Mouse (Mus musculus) forebrain, postnatal 0 days (tissue): ENCODE data around the gene Dusp8. TPM values are rescaled to one million over a fixed set of nuclear protein-coding genes. Genes with fewer than 3 reads are reported as not detected.

ENCODE experiments used
- ATAC-seq: fragments of 200-750 bp; cut with Nextera tagmentation; 2 replicates; pipeline ENCODE4 v1.8.0; 2017; ENCODE audit warnings: mild to moderate bottlenecking, moderate library complexity
- DNase-seq: peaks from one replicate; pipeline ENCODE4 v3.0.0-alpha.2; 2015
- H3K27ac ChIP-seq: fragments of 300-500 bp; sonication (generic); 2 replicates; pipeline ENCODE4 v1.5.1; 2014; ENCODE audit warnings: low read depth, mild to moderate bottlenecking, antibody characterized with exemption, low read length, moderate library complexity, mixed read lengths
- H3K27me3 ChIP-seq: fragments of 300-500 bp; sonication (generic); 2 replicates; pipeline ENCODE4 v1.6.1; 2014; ENCODE audit warnings: mild to moderate bottlenecking, low read length, mixed read lengths; ENCODE audit not compliant: insufficient read depth
- H3K36me3 ChIP-seq: fragments of 300-500 bp; sonication (generic); 2 replicates; pipeline ENCODE4 v1.6.1; 2014; ENCODE audit warnings: mild to moderate bottlenecking, moderate library complexity; ENCODE audit not compliant: insufficient read depth
- H3K4me1 ChIP-seq: fragments of 300-500 bp; sonication (generic); 2 replicates; pipeline ENCODE4 v1.6.1; 2014; ENCODE audit warnings: antibody characterized with exemption; ENCODE audit not compliant: insufficient read depth
- H3K4me2 ChIP-seq: fragments of 300-500 bp; sonication (generic); 2 replicates; pipeline ENCODE4 v1.6.1; 2014; ENCODE audit warnings: low read depth, mild to moderate bottlenecking, moderate library complexity
- H3K4me3 ChIP-seq: fragments of 300-500 bp; sonication (generic); 2 replicates; pipeline ENCODE4 v1.5.1; 2014; ENCODE audit warnings: low read depth, low read length, mixed read lengths
- H3K9ac ChIP-seq: fragments of 300-500 bp; sonication (generic); 2 replicates; pipeline ENCODE4 v1.6.1; 2014; ENCODE audit warnings: mild to moderate bottlenecking
- H3K9me3 ChIP-seq: fragments of 300-500 bp; sonication (generic); 2 replicates; pipeline ENCODE4 v1.6.1; 2016; ENCODE audit warnings: low read length
- CTCF ChIP-seq: sonication (generic); IDR thresholded peaks from 2 replicates; pipeline ENCODE4 v1.5.1; 2016; ENCODE audit warnings: antibody characterized with exemption, control low read depth, low read depth
- WGBS: fragments of 180-500 bp; shearing (Covaris S2); extraction: QIAGEN DNeasy Blood & Tissue Kit; methylation state at CpG from one replicate; pipeline ENCODE4 v1.1.7; 2014; 5-methylcytosine and 5-hydroxymethylcytosine counted together
- polyA plus RNA-seq: library from polyadenylated mRNA; unstranded; fragments of >200 nt; fragmentation: Nextera tagmentation; extraction: Ambion mirVana; gene quantifications from 2 replicates; pipeline ENCODE4 v1.2.1, GENCODE M21; 2015
- total RNA-seq: library from RNA; depleted of rRNA; stranded (reverse); fragments of >200 nt; gene quantifications from 2 replicates; pipeline ENCODE4 v1.2.3, GENCODE M21; 2014

The Dusp8 gene
- total and polyA plus RNA-seq, 2 experiments from 2014 or later, result 92.6 to 106 TPM

DNA sequence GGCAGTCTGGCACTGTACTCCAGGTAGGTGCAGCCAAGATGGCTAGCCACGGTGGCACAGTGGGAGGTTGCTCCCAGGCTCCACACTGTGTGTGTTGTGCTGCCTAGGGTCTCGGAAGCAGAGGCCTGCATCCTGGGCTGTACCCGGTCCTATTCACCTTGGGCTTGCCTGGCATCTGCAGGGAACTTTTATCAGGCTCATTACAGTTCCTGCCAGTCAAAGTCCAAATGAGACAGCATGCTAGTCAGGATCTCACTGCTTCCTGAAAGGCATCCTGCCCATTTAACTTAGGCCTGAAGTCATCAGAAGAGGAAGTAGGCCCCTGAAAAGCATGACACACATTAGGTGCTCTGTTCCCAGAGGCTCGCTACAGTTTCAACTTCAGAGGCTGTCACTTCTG, 27.2 kb downstream of the Dusp8 start:
- TF ChIP-seq CTCF, result no peak
- H3K27me3 ChIP-seq, result no peaks in the 10 kb centered on the region; the same call in 1 of the 2 replicates
- DNase-seq, result no peak
- ATAC-seq, result no peak
- no peaks in the 10 kb centered on the region for H3K4me1 ChIP-seq
- H3K36me3 ChIP-seq, result no peaks in the 10 kb centered on the region
- 63% methylated on average over 4 of the region's 4 CpGs for WGBS
- no peak overlapping the region for H3K4me3 ChIP-seq
- H3K9me3 ChIP-seq, result no peaks in the 10 kb centered on the region
- H3K27ac ChIP-seq, result no peak overlapping the region
- no peak overlapping the region for H3K4me2 ChIP-seq
- no peak overlapping the region for H3K9ac ChIP-seq

GRCm38 (mm10) chr7:142060931-142061565, 34.6 kb downstream of the Dusp8 start, which contains the start of gene Mob2:
TSS of gene Mob2 (minus strand) at chr7:142061065.
- Histone ChIP-seq H3K4me3 (peak within 1 kb of the TSS; percentile 87), H3K36me3 (peaks cover 5% of the 10 kb centered on the region; the same call in 1 of the 2 replicates), H3K27ac (peak within 1 kb of the TSS; percentile 67), H3K9ac (peak within 1 kb of the TSS; percentile 69), H3K4me2 (peak within 1 kb of the TSS; percentile 87), H3K9me3 (no peaks in the 10 kb centered on the region), H3K27me3 (no peaks in the 10 kb centered on the region; the same call in 1 of the 2 replicates), H3K4me1 (peaks cover 10% of the 10 kb centered on the region)
- DNase-seq, result peak; percentile 87
- WGBS, result under 1% methylated on average over 48 of the region's 49 CpGs
- peak; percentile 98 for ATAC-seq
- no peak for TF ChIP-seq CTCF

GRCm38 (mm10) chr7:142060185-142060930, 35.3 kb downstream of the Dusp8 start:
- H3K4me1 ChIP-seq, result peaks cover 10% of the 10 kb centered on the region
- no peak for TF ChIP-seq CTCF
- ATAC-seq, result peak; percentile 32
- no peaks in the 10 kb centered on the region for H3K9me3 ChIP-seq
- H3K4me2 ChIP-seq, result peak overlapping the region; percentile 87
- peak; percentile 2 for DNase-seq
- WGBS, result 2% methylated on average over 57 of the region's 66 CpGs
- H3K9ac ChIP-seq, result peak overlapping the region; percentile 69
- peaks cover 5% of the 10 kb centered on the region; the same call in 1 of the 2 replicates for H3K36me3 ChIP-seq
- peak overlapping the region; percentile 67 for H3K27ac ChIP-seq
- no peaks in the 10 kb centered on the region; the same call in 1 of the 2 replicates for H3K27me3 ChIP-seq
- peak overlapping the region; percentile 87 for H3K4me3 ChIP-seq

DNA sequence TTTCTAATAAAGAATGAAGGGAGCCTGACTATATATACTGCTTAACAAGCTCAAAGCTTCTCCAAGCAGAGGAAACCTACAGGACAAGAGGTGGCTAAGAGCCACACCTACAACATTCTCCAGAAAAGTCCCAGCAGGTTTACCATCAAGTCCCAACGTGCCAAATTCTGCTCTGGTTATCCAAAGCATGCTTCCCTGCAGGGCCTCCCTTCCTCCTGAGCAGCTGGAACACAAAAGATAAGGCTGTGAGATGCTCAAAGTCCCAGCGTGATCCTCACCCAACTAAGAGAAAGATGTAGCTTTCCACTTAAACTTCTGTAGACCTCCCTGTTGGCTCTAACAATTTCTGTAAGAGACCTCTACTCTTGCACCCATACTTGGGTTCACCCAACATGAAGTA, 36.6 kb downstream of the Dusp8 start:
- 73% methylated on average over 2 of the region's 2 CpGs for WGBS
- H3K4me3 ChIP-seq, result no peak overlapping the region
- H3K36me3 ChIP-seq, result peaks cover 5% of the 10 kb centered on the region; the same call in 1 of the 2 replicates
- H3K9me3 ChIP-seq, result no peaks in the 10 kb centered on the region
- TF ChIP-seq CTCF, result no peak
- H3K27ac ChIP-seq, result no peak overlapping the region
- H3K27me3 ChIP-seq, result no peaks in the 10 kb centered on the region
- DNase-seq (no peak), ATAC-seq (no peak)
- H3K9ac ChIP-seq, result no peak overlapping the region
- H3K4me2 ChIP-seq, result no peak overlapping the region
- H3K4me1 ChIP-seq, result peaks cover 10% of the 10 kb centered on the region

- 100% methylated on average over 1 of the region's 1 CpGs for WGBS
- no peak overlapping the region for H3K9ac ChIP-seq
- H3K4me3 ChIP-seq, result no peak overlapping the region
- H3K4me1 ChIP-seq, result peaks cover 10% of the 10 kb centered on the region
- ATAC-seq, result no peak
- no peak overlapping the region for H3K27ac ChIP-seq
- peaks cover 5% of the 10 kb centered on the region; the same call in 1 of the 2 replicates for H3K36me3 ChIP-seq
- no peak overlapping the region for H3K4me2 ChIP-seq
- no peaks in the 10 kb centered on the region for H3K9me3 ChIP-seq
- no peak for TF ChIP-seq CTCF
- DNase-seq, result no peak
- H3K27me3 ChIP-seq, result no peaks in the 10 kb centered on the region
Measured at GRCm38 (mm10) chr7:142057121-142057520, 38.5 kb downstream of the Dusp8 start.

DNA sequence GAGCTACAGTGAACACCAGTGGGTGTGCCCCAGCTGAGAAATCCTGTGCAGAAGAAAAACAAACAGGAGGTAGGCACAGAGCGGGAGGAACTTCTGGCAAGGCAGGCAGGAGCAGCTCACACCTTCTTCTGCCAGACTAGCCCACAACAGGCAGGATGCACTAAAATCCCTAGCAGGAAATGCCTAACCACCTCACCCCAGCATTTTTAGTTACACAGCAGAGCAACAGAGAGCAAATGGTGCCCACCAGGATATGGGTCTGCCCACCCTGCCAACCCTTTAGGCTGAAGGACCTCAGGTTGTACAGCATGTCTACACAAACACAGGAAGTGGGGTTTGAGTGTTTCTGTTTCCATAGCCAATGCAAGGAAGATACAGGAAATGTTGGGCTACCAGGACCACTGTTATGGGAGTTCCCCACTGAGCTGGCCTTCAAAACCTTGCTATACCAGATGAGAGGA, 39.0 kb downstream of the Dusp8 start:
- peaks cover 10% of the 10 kb centered on the region for H3K4me1 ChIP-seq
- H3K27me3 ChIP-seq, result no peaks in the 10 kb centered on the region
- H3K9ac ChIP-seq, result no peak overlapping the region
- peaks cover 5% of the 10 kb centered on the region; the same call in 1 of the 2 replicates for H3K36me3 ChIP-seq
- 90% methylated on average over 1 of the region's 1 CpGs for WGBS
- H3K9me3 ChIP-seq, result no peaks in the 10 kb centered on the region
- ATAC-seq, result no peak
- no peak for TF ChIP-seq CTCF
- DNase-seq, result no peak
- no peak overlapping the region for H3K27ac ChIP-seq
- no peak overlapping the region for H3K4me3 ChIP-seq
- H3K4me2 ChIP-seq, result no peak overlapping the region

- Histone ChIP-seq H3K27me3 (no peaks in the 10 kb centered on the region), H3K36me3 (peaks cover 5% of the 10 kb centered on the region; the same call in 1 of the 2 replicates), H3K9me3 (no peaks in the 10 kb centered on the region), H3K4me3 (no peak overlapping the region), H3K4me1 (peaks cover 5% of the 10 kb centered on the region; the same call in 1 of the 2 replicates), H3K27ac (no peak overlapping the region), H3K9ac (no peak overlapping the region; the same call in 1 of the 2 replicates), H3K4me2 (no peak overlapping the region)
- WGBS, result 91% methylated on average over 3 of the region's 3 CpGs
- TF ChIP-seq CTCF, result no peak
- ATAC-seq, result no peak
- no peak for DNase-seq
Measured at GRCm38 (mm10) chr7:142055431-142055830, 40.2 kb downstream of the Dusp8 start.
